Mouse (Mus musculus) cerebellum, adult 2 months (tissue): ENCODE results near the gene Cebpe.

Source experiments
- CTCF ChIP-seq: fragments of 200-500 bp; IDR thresholded peaks from 2 replicates; pipeline ENCODE4 v1.5.1; 2011; ENCODE audit warnings: low read depth, mild to moderate bottlenecking, control low read depth, low read length, moderate library complexity, borderline replicate concordance; ENCODE audit not compliant: insufficient read depth
- POLR2A ChIP-seq: fragments of 200-500 bp; IDR thresholded peaks from 2 replicates; pipeline ENCODE4 v1.6.1; 2011; ENCODE audit warnings: low read length, control low read depth, borderline replicate concordance; ENCODE audit not compliant: insufficient read depth

GRCm38 (mm10) chr14:54712861-54713260 is 887 bp upstream of the Cebpe start:
- no peak for TF ChIP-seq CTCF
- TF ChIP-seq POLR2A: no peak
